Comparison of ENCODE assay signal across 15 mouse cellular contexts in genomic region chr17:69265759-69266463, GRCm38 (mm10).
DNase-seq lines count a peak whose midpoint lies in the region; ATAC-seq lines count a peak whose summit lies in the region.
"Had no signal": no experiment of that assay in that cellular context is flagged by ENCODE, and none has a peak within 500 bp of the region (broad histone marks: within the 10 kb centered on the region; RNA-seq: fewer than 3 reads in every experiment).

No protein-coding gene starts in this region.

- no peak overlapping the region for H3K4me2 ChIP-seq in lung, embryonic 16.5 days (ENCODE audit: low read depth, low read length)
- H3K4me2 ChIP-seq in intestine, embryonic 15.5 days (replicated peaks): no peak overlapping the region
- H3K4me2 ChIP-seq: hindbrain, embryonic 15.5 days; neural tube, embryonic 13.5 days had no signal

- 36% methylated on average over 17 of the region's 17 CpGs for WGBS in lung, embryonic 16.5 days
- 43% methylated on average over 17 of the region's 17 CpGs for WGBS in intestine, embryonic 15.5 days

- H3K36me3 ChIP-seq in lung, embryonic 16.5 days (ENCODE audit: control insufficient read depth, insufficient read depth, low read length): peaks cover 2% of the 10 kb centered on the region; the same call in 1 of the 2 replicates
- H3K36me3 ChIP-seq in intestine, embryonic 15.5 days: 0 out of 2 replicates have a peak, but pooled peaks cover 2% of the 10 kb centered on the region
- H3K36me3 ChIP-seq: neural tube, embryonic 13.5 days had no signal

- no peak overlapping the region for H3K4me3 ChIP-seq in lung, embryonic 16.5 days (ENCODE audit: low read length)
- no peak overlapping the region for H3K4me3 ChIP-seq in intestine, embryonic 15.5 days (replicated peaks)
- H3K4me3 ChIP-seq: hindbrain, embryonic 15.5 days; neural tube, embryonic 13.5 days had no signal

- no peak overlapping the region for H3K27ac ChIP-seq in lung, embryonic 16.5 days (ENCODE audit: low read length)
- no peak overlapping the region for H3K27ac ChIP-seq in intestine, embryonic 15.5 days
- H3K27ac ChIP-seq: hindbrain, embryonic 15.5 days; macrophage; neural tube, embryonic 13.5 days had no signal

- ATAC-seq in cerebellum, adult (ENCODE audit: insufficient number of reproducible peaks, low FRiP score, low TSS enrichment): peak; percentile 34
- ATAC-seq in lung, embryonic 16.5 days (ENCODE audit: low read depth): peak; percentile 76
- no peak for ATAC-seq in intestine, embryonic 15.5 days
- ATAC-seq: forebrain, embryonic 16.5 days had no signal

- H3K27me3 ChIP-seq in lung, embryonic 16.5 days (ENCODE audit: control insufficient read depth, insufficient read depth, low read depth, low read length): no peaks in the 10 kb centered on the region
- no peaks in the 10 kb centered on the region for H3K27me3 ChIP-seq in intestine, embryonic 15.5 days (replicated peaks)
- H3K27me3 ChIP-seq: hindbrain, embryonic 15.5 days; neural tube, embryonic 13.5 days had no signal

- peaks cover 3% of the 10 kb centered on the region for H3K4me1 ChIP-seq in lung, embryonic 16.5 days (replicated peaks; ENCODE audit: control insufficient read depth, insufficient read depth, low read length)
- H3K4me1 ChIP-seq in intestine, embryonic 15.5 days (replicated peaks): no peaks in the 10 kb centered on the region

- no peak for DNase-seq in cerebellum, postnatal 4 days (ENCODE audit: low spot score in 2 of 2)
- peak; percentile 9 for DNase-seq in retina, postnatal 1 day
- DNase-seq in retina, embryonic 14.5 days (ENCODE audit: low spot score): no peak
- no peak for DNase-seq in kidney, postnatal 25 days
- no peak for DNase-seq in spleen, adult 12 weeks (ENCODE audit: low spot score)
- DNase-seq: adrenal gland, postnatal 36 days; kidney, postnatal 36 days; right cerebral cortex, postnatal 4 days had no signal

- no peaks in the 10 kb centered on the region for H3K9me3 ChIP-seq in lung, embryonic 16.5 days (ENCODE audit: control insufficient read depth, low read length)
- no peaks in the 10 kb centered on the region for H3K9me3 ChIP-seq in intestine, embryonic 15.5 days
- H3K9me3 ChIP-seq: hindbrain, embryonic 15.5 days; neural tube, embryonic 13.5 days had no signal

- no peak overlapping the region for H3K9ac ChIP-seq in lung, embryonic 16.5 days (ENCODE audit: low read length)
- no peak overlapping the region for H3K9ac ChIP-seq in intestine, embryonic 15.5 days
- H3K9ac ChIP-seq: hindbrain, embryonic 15.5 days; neural tube, embryonic 13.5 days had no signal
